Mouse (Mus musculus): ENCODE results near the gene Sdc3.

Sdc3 gene

GRCm38 (mm10) chr4:130873440-130873839 is 81.1 kb downstream of the Sdc3 start:
- no peak for DNase-seq (ENCODE audit: extremely low read depth, low read depth, low spot score)

- DNase-seq (ENCODE audit: extremely low read depth, low read depth, low spot score), result no peak
Observed at GRCm38 (mm10) chr4:130874601-130875000, 82.3 kb downstream of the Sdc3 start.
